Mouse (Mus musculus) CH12.LX (cell line): Measurements from ENCODE around the gene Ndufb10. TPM values are rescaled to one million over a fixed set of nuclear protein-coding genes. Genes with fewer than 3 reads are reported as not detected.
A peak's percentile ranks its signal among the peaks of the same experiment; 100 is the strongest.

Source experiments
- DNase-seq: peaks from one replicate; pipeline ENCODE4 v3.0.0-alpha.2; 2013; ENCODE audit errors: extremely low read depth
- H3K27ac ChIP-seq: 2 replicates; pipeline ENCODE4 v1.5.1; 2012; ENCODE audit warnings: low read depth, mild to moderate bottlenecking, control low read depth, moderate library complexity; ENCODE audit not compliant: insufficient read depth
- H3K27me3 ChIP-seq: replicated peaks from 2 replicates; pipeline ENCODE3; 2012; ENCODE audit warnings: inconsistent platforms
- H3K36me3 ChIP-seq, 2 experiments: replicated peaks in 1 of 2; 2 replicates each; pipeline versions ENCODE3 to v1.6.1; 2012; ENCODE audit warnings: inconsistent platforms in 1 of 2, low read length in 1 of 2, mild to moderate bottlenecking in 1 of 2, mixed read lengths in 1 of 2, moderate library complexity in 1 of 2; ENCODE audit not compliant: control insufficient read depth in 1 of 2, insufficient read depth in 1 of 2
- H3K4me1 ChIP-seq, 2 experiments: 2 replicates each; pipeline ENCODE4 v1.6.1; 2012; ENCODE audit warnings: inconsistent platforms in 1 of 2, moderate library complexity in 1 of 2; ENCODE audit not compliant: insufficient read depth in 2 of 2, control insufficient read depth in 1 of 2
- H3K4me2 ChIP-seq: 2 replicates; pipeline ENCODE4 v1.6.1; 2012; ENCODE audit warnings: low read depth, mild to moderate bottlenecking, control low read depth; ENCODE audit not compliant: poor library complexity, insufficient read depth, severe bottlenecking
- H3K4me3 ChIP-seq, 3 experiments: fragments of 150-350 bp in 1 of 3; sonication (generic) in 1 of 3; replicated peaks in 1 of 3; 2 replicates each; pipeline versions ENCODE3 to v1.5.1; 2011 to 2012; ENCODE audit warnings: low read depth in 2 of 3, low read length in 2 of 3, mild to moderate bottlenecking in 2 of 3, moderate library complexity in 2 of 3, control low read depth in 1 of 3, improper control_type of control experiment in 1 of 3, inconsistent platforms in 1 of 3, mixed read lengths in 1 of 3; ENCODE audit not compliant: poor library complexity in 1 of 3
- H3K79me2 ChIP-seq: replicated peaks from 2 replicates; pipeline ENCODE4 v1.6.1; 2012; ENCODE audit warnings: mild to moderate bottlenecking, moderate library complexity; ENCODE audit not compliant: control insufficient read depth, poor library complexity, insufficient read depth, severe bottlenecking; ENCODE audit errors: extremely low read depth
- H3K9ac ChIP-seq: 2 replicates; pipeline ENCODE4 v1.6.1; 2012; ENCODE audit warnings: low read depth, mild to moderate bottlenecking, control low read depth, moderate library complexity; ENCODE audit not compliant: insufficient read depth
- H3K9me3 ChIP-seq: replicated peaks from 2 replicates; pipeline ENCODE3; 2012; ENCODE audit warnings: low read length, inconsistent platforms, mixed read lengths
- BHLHE40 ChIP-seq: IDR thresholded peaks from 2 replicates; pipeline ENCODE4 v1.6.1; 2011; ENCODE audit warnings: mild to moderate bottlenecking, low read depth, low read length, improper control_type of control experiment
- CHD1 ChIP-seq: IDR thresholded peaks from 2 replicates; pipeline ENCODE4 v1.6.1; 2012; ENCODE audit warnings: low read depth, low read length, improper control_type of control experiment, inconsistent platforms
- CHD2 ChIP-seq: IDR thresholded peaks from 2 replicates; pipeline ENCODE4 v1.6.1; 2011; ENCODE audit warnings: low read length, improper control_type of control experiment
- CTCF ChIP-seq, 2 experiments: IDR thresholded peaks in 1 of 2; conservative IDR thresholded peaks in 1 of 2; 2 replicates each; pipeline ENCODE4 v1.5.1; 2011 to 2012; ENCODE audit warnings: low read depth in 2 of 2, low read length in 2 of 2, improper control_type of control experiment in 1 of 2, inconsistent platforms in 1 of 2, mild to moderate bottlenecking in 1 of 2, moderate library complexity in 1 of 2
- E2F4 ChIP-seq: IDR thresholded peaks from 2 replicates; pipeline ENCODE4 v1.6.1; 2011; ENCODE audit warnings: low read depth, low read length, improper control_type of control experiment; ENCODE audit not compliant: insufficient replicate concordance
- EP300 ChIP-seq: IDR thresholded peaks from 2 replicates; pipeline ENCODE4 v1.6.1; 2011; ENCODE audit warnings: low read length, improper control_type of control experiment
- JUND ChIP-seq: conservative IDR thresholded peaks from 2 replicates; pipeline ENCODE4 v1.6.1; 2011; ENCODE audit warnings: low read depth, low read length, improper control_type of control experiment
- MAFK ChIP-seq: IDR thresholded peaks from 2 replicates; pipeline ENCODE4 v1.6.1; 2011; ENCODE audit warnings: low read length, improper control_type of control experiment; ENCODE audit not compliant: insufficient replicate concordance
- MAX ChIP-seq: IDR thresholded peaks from 2 replicates; pipeline ENCODE4 v1.6.1; 2011; ENCODE audit warnings: low read length, improper control_type of control experiment
- MAZ ChIP-seq: IDR thresholded peaks from 2 replicates; pipeline ENCODE4 v1.6.1; 2012; ENCODE audit warnings: low read depth, mild to moderate bottlenecking, inconsistent platforms, low read length, improper control_type of control experiment, moderate library complexity
- MXI1 ChIP-seq: IDR thresholded peaks from 2 replicates; pipeline ENCODE4 v1.6.1; 2011; ENCODE audit warnings: mild to moderate bottlenecking, low read depth, low read length, improper control_type of control experiment
- NELFE ChIP-seq: IDR thresholded peaks from 2 replicates; pipeline ENCODE4 v1.6.1; 2011; ENCODE audit warnings: low read depth, low read length, improper control_type of control experiment
- NRF1 ChIP-seq: IDR thresholded peaks from 2 replicates; pipeline ENCODE4 v1.6.1; 2014; ENCODE audit warnings: low read depth, mild to moderate bottlenecking, inconsistent platforms, low read length, improper control_type of control experiment, moderate library complexity
- POLR2AphosphoS2 ChIP-seq: IDR thresholded peaks from 2 replicates; pipeline ENCODE4 v1.6.1; 2011; ENCODE audit warnings: low read depth, low read length, improper control_type of control experiment
- SMC3 ChIP-seq: IDR thresholded peaks from 2 replicates; pipeline ENCODE4 v1.6.1; 2011; ENCODE audit warnings: low read depth, low read length, improper control_type of control experiment
- TCF12 ChIP-seq: IDR thresholded peaks from 2 replicates; pipeline ENCODE4 v1.6.1; 2014; ENCODE audit warnings: low read depth, mild to moderate bottlenecking, inconsistent platforms, low read length, improper control_type of control experiment
- UBTF ChIP-seq: IDR thresholded peaks from 2 replicates; pipeline ENCODE4 v1.6.1; 2012; ENCODE audit warnings: low read depth, mild to moderate bottlenecking, inconsistent platforms, low read length, improper control_type of control experiment, moderate library complexity
- USF1 ChIP-seq: IDR thresholded peaks from 2 replicates; pipeline ENCODE4 v1.6.1; 2014; ENCODE audit warnings: low read depth, mild to moderate bottlenecking, inconsistent platforms, low read length, improper control_type of control experiment
- USF2 ChIP-seq: conservative IDR thresholded peaks from 2 replicates; pipeline ENCODE4 v1.6.1; 2011; ENCODE audit warnings: low read depth, low read length, improper control_type of control experiment
- dilution Hi-C: fragments of 300-500 bp; cut with MboI; formaldehyde crosslinking; loops from 2 replicates; pipeline ENCODE4 v1.14.3; 2020; ENCODE audit warnings: low sequenced_read_pairs; ENCODE audit not compliant: extremely low pct_unique_long_range_greater_than_20kb, extremely low pct_ligation_motif_present
- in situ Hi-C: fragments of 300-500 bp; cut with MboI; formaldehyde crosslinking; loops from 3 replicates; pipeline ENCODE4 v1.14.3; 2019; ENCODE audit warnings: low sequenced_read_pairs, low pct_ligation_motif_present, low pct_unique_long_range_greater_than_20kb, mixed read lengths
- polyA plus RNA-seq: library from polyadenylated mRNA; unstranded; fragments of >175 nt; gene quantifications from 2 replicates; pipeline ENCODE4 v1.2.1, GENCODE M21; 2012; ENCODE audit warnings: low read depth; ENCODE audit not compliant: insufficient read length
- total RNA-seq, 2 experiments: library from RNA; depleted of rRNA; stranded (reverse); fragments of 300-350 nt in 1 of 2; fragments of >200 nt in 1 of 2; gene quantifications; 2 replicates each; pipeline ENCODE4 v1.2.3; 2012 to 2014

Ndufb10 gene
- total and polyA plus RNA-seq, 3 experiments, result 136 to 207 (median 188) TPM

- Histone ChIP-seq H3K27ac (no peak overlapping the region), H3K9me3 (no peaks in the 10 kb centered on the region), H3K4me2 (no peak overlapping the region), H3K4me3 (no peak overlapping the region), H3K36me3 (peaks cover 8 to 19% of the 10 kb centered on the region in 2 experiments), H3K79me2 (no peaks in the 10 kb centered on the region), H3K27me3 (peaks cover 27% of the 10 kb centered on the region), H3K9ac (no peak overlapping the region), H3K4me1 (peaks cover 11 to 38% of the 10 kb centered on the region in 2 experiments)
- TF ChIP-seq UBTF, result no peak
- TF ChIP-seq USF1, result no peak
- no peak for TF ChIP-seq EP300
- TF ChIP-seq NRF1, result no peak
- TF ChIP-seq USF2, result no peak
- TF ChIP-seq JUND, result no peak
- TF ChIP-seq MAFK, result no peak
- no peak for TF ChIP-seq TCF12
- no peak for TF ChIP-seq BHLHE40
- TF ChIP-seq CHD1, result no peak
- TF ChIP-seq NELFE, result no peak
- no peak for TF ChIP-seq POLR2AphosphoS2
- no peak for TF ChIP-seq CTCF (conservative IDR thresholded peaks at IDR 0.05 in 1 of 2, IDR thresholded peaks at IDR 0.05 in 1 of 2; ENCODE audit: low read depth in 2 of 2, low read length in 2 of 2)
- TF ChIP-seq CHD2, result no peak
- no peak for TF ChIP-seq SMC3
- no peak for TF ChIP-seq MXI1
- no peak for TF ChIP-seq E2F4
- DNase-seq, result peak; percentile 38
- dilution Hi-C loops, result no loop called here
- in situ Hi-C loops, result no loop called here
These were observed 31.9 kb downstream of the Ndufb10 start for GRCm38 (mm10) chr17:24692385-24692784.

DNA sequence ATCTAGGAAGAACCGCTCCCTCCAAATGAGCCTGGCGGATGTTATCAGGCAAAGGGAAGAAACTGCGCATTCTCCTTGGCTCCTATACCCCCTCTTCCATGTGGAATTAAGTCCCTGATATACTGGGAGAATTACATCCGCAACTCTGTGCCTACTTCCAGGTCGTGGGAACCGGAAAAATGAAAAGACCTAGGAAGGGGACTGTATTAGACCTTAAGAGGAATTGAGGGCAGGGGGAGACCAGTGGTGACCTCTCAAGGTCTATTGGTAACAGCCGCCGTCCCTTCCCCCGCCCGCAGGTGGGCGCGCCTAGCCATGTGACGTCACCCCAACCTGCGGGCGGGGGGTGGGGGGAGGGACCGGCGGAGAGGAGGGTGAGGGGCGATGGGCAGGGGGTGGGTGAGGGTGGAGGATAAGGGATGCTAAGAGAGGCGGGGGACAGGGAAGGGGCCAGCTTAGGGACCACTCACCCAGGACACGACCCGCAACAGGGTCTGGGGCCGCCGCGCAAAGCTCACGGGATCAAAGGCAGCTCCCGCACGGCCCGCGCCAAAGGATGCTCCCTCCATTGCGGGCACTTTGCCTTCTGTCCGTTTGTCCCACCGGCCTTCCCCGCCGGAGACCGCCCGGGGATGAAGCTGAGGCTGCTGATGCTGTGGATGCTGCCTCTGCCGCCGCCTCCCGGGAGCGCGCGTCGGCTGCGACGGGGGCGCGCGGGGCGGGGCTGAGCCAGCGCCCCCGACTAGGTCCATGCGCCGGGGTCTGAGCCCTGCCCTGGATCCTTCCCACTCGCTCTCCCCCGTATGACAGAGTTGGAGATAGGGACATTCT lies 34.8 kb downstream of the Ndufb10 start, which contains the start of gene Syngr3:
TSS of gene Syngr3 (minus strand) at position 705 of the 831 bp plus-strand sequence.
- peaks cover 14 to 34% of the 10 kb centered on the region in 2 experiments for H3K4me1 ChIP-seq
- peak within 1 kb of the TSS; percentile 95 for H3K4me2 ChIP-seq
- DNase-seq, result no peak
- no peak within 1 kb of the TSS for H3K27ac ChIP-seq
- peak within 1 kb of the TSS; percentile 29; the same call in 1 of the 2 replicates for H3K9ac ChIP-seq
- H3K27me3 ChIP-seq, result peaks cover 27% of the 10 kb centered on the region
- H3K9me3 ChIP-seq, result no peaks in the 10 kb centered on the region
- TF ChIP-seq MAX, result no peak
- TF ChIP-seq POLR2AphosphoS2, result no peak
- TF ChIP-seq NELFE, result no peak
- TF ChIP-seq NRF1, result no peak
- TF ChIP-seq TCF12, result no peak
- no peak for TF ChIP-seq MAZ
- TF ChIP-seq MXI1, result no peak
- TF ChIP-seq, all 38 proteins: peak for 0
- dilution Hi-C loops (no loop called here), in situ Hi-C loops (no loop called here)
- H3K79me2 ChIP-seq, result no peaks in the 10 kb centered on the region
- H3K36me3 ChIP-seq, result peaks cover 8 to 18% of the 10 kb centered on the region in 2 experiments
- H3K4me3 ChIP-seq, result peak within 1 kb of the TSS; percentile 17 to 76 (median 54)
